Mouse (Mus musculus) left cerebral cortex, postnatal 25 days (tissue): ENCODE data around the gene Senp3. TPM values are rescaled to one million over a fixed set of nuclear protein-coding genes. Genes with fewer than 3 reads are reported as not detected.
"Not testable (repeated sequence)": the region's sequence is repeated elsewhere in the genome, so short reads cannot be mapped to it uniquely, and the experiment has no call there.

Experiments used
- DNase-seq, 2 experiments: peaks; one replicate each; pipeline ENCODE4 v3.0.0; 2022; ENCODE audit warnings: low spot score in 2 of 2, mixed read lengths in 1 of 2
- intact Hi-C: fragments of 180-260 bp; cut with DNase I; formaldehyde crosslinking; loops from one replicate; pipeline ENCODE4 v1.15.1; 2025
- total RNA-seq, 2 experiments: library from RNA; stranded (reverse); gene quantifications; 2 replicates each; pipeline ENCODE4 v1.2.3; 2021

Senp3 gene
- total RNA-seq, 2 experiments from 2014 or later, result 94.3 to 97.5 TPM

DNA sequence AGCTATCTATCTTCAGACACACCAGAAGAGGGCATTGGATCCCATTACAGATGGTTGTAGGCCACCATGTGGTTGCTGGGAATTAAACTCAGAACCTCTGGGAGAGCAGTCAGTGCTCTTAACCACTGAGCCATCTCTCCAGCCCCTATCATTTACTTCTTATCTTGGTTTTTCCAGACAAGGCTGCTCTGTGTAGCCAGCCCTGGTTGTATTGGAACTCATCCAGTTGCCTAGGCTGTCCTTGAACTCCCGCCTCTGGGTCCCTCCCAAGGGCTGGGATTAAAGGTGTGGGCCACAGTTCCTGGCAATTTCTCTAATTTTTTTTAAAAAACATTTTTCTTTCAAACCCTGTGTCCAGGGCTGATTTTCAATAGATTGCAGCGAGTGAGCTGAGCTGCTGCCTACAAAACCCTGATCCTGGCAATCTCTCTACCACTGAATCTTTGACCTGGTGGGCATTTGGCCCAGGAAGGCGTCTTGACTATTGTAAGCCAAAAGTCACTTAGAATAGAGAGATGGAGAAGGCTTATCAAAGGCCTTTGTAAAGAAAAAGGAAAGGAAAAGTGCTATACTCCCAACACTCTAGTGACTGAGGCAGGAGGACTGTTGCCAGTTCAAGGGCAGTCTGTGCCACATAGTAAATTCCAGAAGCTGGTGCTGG is 20.5 kb downstream of the Senp3 start:
- no peak for DNase-seq
- intact Hi-C loops, result loop anchor here (5.0 kb wide), 1 partner anchor 79 kb away; the partner anchor contains the start of genes Trp53 and Wrap53

GRCm38 (mm10) chr11:69657462-69657881 is 24.4 kb downstream of the Senp3 start:
- DNase-seq, result no peak
- intact Hi-C loops, result no loop called here

- DNase-seq, result peak; percentile 37 to 39
- intact Hi-C loops, result no loop called here
Observed at GRCm38 (mm10) chr11:69656617-69657461, 25.0 kb downstream of the Senp3 start.

- intact Hi-C loops, result no loop called here
- DNase-seq, result no peak
Observed at GRCm38 (mm10) chr11:69656065-69656455, 25.8 kb downstream of the Senp3 start.

DNA sequence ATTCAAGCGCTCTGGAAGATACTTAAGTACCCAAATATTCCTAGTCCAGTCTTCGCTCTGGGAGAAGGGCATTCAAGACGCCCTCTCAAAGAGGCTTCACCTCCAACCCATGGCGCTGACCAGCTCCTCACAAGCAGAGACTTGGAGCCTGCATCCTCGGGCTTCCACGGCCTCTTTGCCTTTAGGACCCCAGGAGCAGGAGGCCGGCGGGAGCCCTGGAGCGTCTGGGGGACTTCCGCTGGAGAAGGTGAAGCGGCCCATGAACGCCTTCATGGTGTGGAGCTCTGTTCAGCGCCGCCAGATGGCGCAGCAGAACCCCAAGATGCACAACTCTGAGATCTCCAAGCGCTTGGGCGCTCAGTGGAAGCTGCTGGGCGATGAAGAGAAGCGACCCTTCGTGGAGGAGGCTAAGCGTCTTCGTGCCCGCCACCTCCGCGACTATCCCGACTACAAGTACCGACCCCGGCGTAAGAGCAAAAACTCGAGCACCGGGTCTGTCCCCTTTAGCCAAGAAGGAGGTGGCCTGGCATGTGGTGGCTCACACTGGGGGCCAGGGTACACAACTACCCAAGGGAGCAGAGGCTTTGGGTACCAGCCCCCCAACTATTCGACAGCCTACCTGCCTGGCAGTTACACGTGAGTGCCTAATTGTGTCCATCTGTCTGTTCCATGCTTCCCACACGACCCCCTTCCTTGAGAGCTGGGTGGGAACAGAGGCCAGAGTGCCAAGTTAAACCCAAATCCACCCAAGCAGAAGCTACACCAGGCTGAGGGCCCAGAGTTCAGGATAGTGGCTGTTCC is 26.4 kb downstream of the Senp3 start, which contains the start of gene Sox15:
Gene Sox15, plus strand, starts transcription at position 51 of the 801 bp plus-strand sequence.
- intact Hi-C loops, result loop anchor here (2.0 kb wide), 1 partner anchor 17 kb away; no protein-coding TSS in a partner anchor
- peak; percentile 75 to 78 for DNase-seq

DNA sequence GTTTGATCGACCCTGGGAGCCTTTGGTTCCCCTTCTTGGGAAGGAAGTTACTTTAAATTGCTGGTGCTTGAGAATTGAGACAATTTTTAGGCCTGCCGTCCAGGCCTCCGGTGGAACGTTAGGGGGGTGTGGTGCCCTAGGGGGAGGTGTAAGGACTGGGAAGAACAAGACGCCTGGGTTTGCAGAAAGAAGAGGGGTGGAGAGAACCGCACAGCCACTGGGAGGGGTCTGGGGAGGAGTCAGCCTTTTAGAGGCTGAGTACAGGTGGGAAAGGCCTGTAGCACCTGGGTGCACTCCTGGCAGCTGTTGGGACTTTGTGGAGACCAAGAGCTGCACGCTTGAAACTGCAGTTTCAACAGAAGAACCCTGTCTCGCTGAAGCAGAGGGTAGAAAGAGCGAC is 27.1 kb downstream of the Senp3 start:
- DNase-seq, result no peak
- intact Hi-C loops, result loop anchor here (2.0 kb wide), 1 partner anchor 16 kb away; no protein-coding TSS in a partner anchor

GRCm38 (mm10) chr11:69653399-69653798 is 28.5 kb downstream of the Senp3 start:
- intact Hi-C loops, result no loop called here
- DNase-seq, result no peak

DNA sequence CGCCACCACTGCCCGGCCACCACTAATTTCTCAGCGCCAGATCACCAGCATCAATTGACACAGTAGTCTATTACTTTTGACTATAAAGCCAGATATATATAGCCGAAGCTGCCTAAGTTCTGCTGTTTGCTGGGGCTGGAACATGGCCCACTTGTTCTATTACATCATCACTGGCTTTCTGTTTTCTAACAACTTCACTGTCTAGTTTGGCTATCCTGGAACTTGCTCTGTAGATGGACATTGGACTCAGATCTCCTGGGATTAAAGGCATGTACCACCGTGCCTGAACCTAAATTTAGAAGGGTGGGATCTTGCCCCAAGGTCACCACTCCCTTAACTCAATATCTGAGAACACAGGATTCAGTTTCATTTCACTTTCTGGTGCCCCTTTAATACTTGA is 36.0 kb downstream of the Senp3 start:
- DNase-seq, result no peak
- intact Hi-C loops, result no loop called here

DNA sequence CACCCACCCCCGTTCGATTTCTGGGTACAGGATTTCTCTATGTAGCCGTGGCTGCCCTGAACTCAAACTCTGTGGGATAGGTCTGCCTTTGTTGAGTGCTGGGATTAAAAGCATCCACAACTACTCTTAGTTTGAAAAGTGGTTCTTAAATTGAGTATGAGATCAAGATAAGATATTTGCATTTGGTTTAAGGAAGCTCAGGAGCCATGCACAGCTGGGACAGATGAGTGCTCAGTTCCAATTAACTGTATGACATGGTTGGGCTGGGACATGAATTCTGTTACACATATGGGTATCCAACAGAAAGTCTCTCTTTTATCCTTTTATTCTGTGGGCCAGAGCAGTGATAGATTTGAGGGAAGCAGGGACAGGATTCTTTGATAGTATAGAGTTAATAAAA is 46.4 kb downstream of the Senp3 start:
- intact Hi-C loops, result no loop called here
- DNase-seq, result no peak

DNA sequence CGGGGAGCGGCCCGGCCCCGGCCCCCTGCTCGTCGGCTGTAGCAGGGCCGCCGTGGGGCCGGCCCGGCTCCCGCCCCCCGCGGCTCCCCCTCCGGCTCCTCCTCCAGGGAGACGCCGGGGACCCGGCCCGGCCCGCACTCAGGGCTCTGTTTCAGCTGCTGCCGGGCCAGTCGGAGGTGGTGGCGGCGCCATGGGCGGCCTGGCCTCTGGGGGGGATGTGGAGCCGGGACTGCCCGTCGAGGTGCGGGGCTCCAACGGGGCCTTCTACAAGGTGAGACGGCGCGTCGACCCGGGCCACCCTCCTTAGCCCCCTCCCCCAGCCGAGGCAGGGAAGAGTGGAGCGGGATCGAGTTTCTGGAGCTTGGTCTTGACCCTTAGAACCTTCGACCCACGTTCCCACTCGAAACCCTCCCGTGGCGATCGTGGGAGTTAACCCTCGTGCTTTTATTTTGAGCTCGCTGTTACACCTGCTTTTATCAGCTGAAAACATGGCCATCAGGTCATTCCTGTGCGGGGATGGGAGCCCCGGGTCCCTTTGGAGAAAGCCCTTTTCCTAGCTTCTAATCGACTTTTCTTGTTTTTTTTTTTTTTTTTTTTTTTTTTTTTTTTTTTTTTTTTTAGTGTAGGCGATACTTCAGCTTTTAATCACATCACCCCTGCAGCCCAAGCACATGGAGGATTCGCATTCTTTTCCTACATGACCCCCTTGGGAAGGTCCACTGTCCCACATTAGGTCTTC is 48.6 kb downstream of the Senp3 start:
- intact Hi-C loops, result loop anchor here (2.0 kb wide), 1 partner anchor 30 kb away; the partner anchor contains the start of gene Mpdu1
- DNase-seq, result no peak

GRCm38 (mm10) chr11:69632284-69633089 is 49.4 kb downstream of the Senp3 start, which contains the start of gene Fxr2:
TSS of gene Fxr2 (plus strand) at chr11:69632990.
- peak; percentile 100 for DNase-seq
- intact Hi-C loops, result loop anchor here (2.0 kb wide), 1 partner anchor 30 kb away; the partner anchor contains the start of gene Mpdu1

- DNase-seq, result no peak
- intact Hi-C loops, result no loop called here
Observed at GRCm38 (mm10) chr11:69629802-69630201, 52.1 kb downstream of the Senp3 start.

DNA sequence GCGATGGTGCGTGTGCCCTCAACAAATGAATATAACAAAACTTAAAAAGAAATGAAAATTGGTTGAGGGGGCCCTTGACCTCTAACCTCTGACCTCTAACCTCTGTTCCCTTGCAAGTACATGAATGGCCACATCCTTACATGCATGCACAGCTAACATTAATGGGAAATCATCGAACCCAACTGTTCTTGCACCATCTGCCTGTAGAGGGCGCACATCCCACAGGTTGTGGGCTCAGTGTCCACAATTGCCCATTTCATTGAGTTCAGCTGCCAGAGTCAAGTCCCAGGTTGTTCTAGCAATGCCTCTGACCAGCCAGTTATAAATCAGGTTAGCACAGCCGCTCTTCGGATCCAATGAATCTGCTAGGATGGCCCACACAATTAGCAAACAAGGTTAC is 53.6 kb downstream of the Senp3 start:
- intact Hi-C loops, result no loop called here
- peak; percentile 68 to 69 for DNase-seq

GRCm38 (mm10) chr11:69624339-69624738 is 57.5 kb downstream of the Senp3 start:
- DNase-seq, intact Hi-C loops: not testable (repeated sequence)
